Mouse (Mus musculus) R1 (cell line): ENCODE measurements at regions not wholly inside any gene's neighbourhood (a gene's known extent, or its start where the extent isn't known, plus 50 kb on each side); places are given as distances from the start of the nearest gene placed in this dataset.

Experiments
- DNase-seq: peaks from one replicate; pipeline ENCODE4 v3.0.0-alpha.2; 2018; ENCODE audit warnings: low read depth, low spot score

DNA sequence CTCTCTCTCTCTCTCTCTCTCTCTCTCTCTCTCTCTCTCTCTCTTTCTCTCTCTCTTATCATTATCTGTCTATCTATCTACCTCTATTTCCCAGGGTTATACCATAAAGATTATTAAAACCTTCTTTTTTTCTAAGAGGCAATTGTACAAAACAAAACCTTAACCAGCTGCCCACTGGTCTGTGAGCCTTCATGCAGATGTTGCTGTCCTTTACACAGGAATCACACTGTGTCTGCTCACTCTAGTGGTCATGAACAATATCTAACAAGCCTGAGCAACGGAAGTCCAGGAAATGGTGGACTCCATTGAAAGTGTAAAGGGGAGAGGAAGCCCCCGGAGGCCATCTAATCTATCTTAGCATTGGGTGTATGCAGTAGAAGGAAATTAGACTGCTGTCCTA lies 156.9 kb upstream of the Sox11 start:
- no peak for DNase-seq

DNA sequence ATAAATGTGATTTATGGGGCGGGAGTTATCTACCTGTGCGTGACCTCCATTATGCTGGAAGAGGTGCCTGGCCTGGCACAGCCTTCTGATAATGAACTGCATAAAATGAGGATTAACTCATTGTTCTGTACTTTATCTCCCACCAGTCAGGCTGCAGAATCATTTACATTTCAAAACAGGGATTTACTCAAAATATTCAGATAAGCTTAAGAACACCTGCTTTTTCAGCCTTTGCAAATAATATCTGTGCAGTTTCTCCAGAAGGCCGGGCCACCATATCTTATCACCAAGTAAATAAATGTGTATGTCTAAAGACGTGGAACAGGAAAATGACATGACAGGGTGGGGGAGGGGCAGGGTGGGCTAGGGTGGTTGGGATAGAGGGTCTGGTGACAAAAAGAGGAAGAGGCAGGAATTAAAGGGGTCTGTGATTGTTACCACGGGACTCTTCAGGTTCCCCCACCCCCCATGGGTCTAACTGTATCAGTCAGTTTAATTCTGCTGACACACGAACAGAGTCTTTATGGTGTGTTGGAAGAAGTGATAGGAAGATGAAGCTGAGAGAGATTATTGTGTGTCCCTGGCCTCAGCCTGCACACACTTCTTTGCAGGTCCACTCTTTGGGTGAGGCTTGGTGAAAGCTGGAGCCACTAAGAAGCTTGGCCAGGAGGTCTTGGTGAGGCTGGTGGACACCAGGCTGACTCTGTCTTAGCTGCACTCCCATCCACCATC lies 154.6 kb upstream of the Sox11 start:
- no peak for DNase-seq

- DNase-seq, result no peak
Observed at GRCm38 (mm10) chr12:27492270-27492669, 149.9 kb upstream of the Sox11 start.

DNA sequence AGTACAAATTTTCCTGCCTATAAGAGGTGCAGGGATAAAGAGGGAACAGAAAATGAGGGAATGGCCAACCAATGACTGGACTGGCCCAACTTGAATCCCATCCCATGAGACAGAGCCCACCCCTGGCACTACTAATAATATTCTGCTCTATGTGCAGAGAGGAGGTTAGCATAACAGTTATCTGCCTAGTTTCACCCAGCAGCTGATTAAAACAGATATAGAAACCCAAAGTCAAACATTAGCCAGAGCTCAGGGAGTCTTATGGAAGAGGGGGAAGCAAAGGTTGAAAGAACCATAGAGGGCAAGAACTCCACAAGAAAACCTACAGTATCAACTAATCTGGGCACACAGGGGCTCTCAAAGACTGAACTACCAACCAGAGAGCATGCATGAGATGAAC lies 138.9 kb upstream of the Sox11 start:
- no peak for DNase-seq

GRCm38 (mm10) chr12:27479601-27480001 lies 137.2 kb upstream of the Sox11 start:
- DNase-seq, result no peak

GRCm38 (mm10) chr12:27474631-27475030 lies 132.3 kb upstream of the Sox11 start:
- no peak for DNase-seq

DNA sequence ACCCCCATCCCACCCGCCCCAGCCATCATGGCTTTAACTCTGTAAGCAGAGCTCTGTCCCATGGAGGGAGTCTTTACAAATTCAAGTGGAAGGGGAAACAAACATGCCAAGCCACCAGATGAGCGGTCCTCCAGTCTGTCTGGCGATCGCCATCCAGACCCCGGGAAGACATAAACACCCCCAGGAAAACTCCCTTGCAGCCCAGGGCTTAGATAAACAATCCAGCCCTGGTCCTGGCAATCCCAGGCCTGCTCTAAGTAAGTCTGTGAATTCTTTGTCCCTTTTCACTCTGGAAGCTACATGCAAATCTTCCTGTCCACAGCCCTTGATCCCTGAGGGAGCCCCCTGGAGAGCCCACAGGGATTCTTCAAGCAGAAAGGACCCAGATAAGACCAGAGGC lies 129.2 kb upstream of the Sox11 start:
- DNase-seq, result no peak

DNA sequence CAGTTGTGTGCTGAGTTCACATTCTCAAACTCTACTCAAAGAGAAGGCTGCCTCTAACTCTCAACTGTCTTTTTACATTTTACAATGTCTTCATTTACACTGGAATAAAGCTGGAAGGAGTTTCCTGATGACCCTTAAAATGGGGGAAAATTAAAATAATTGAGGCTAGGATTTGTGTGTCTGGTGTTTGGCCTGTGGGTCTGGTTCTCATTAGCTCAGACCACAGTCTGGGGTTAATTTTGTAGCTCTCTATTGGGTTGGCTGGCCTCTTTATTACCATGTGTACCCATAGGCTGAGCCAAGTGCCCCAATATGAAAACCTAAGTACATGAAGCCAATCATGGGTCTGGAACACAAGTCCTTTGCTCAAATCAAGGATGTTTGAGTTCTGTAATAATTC lies 128.0 kb upstream of the Sox11 start:
- no peak for DNase-seq

DNA sequence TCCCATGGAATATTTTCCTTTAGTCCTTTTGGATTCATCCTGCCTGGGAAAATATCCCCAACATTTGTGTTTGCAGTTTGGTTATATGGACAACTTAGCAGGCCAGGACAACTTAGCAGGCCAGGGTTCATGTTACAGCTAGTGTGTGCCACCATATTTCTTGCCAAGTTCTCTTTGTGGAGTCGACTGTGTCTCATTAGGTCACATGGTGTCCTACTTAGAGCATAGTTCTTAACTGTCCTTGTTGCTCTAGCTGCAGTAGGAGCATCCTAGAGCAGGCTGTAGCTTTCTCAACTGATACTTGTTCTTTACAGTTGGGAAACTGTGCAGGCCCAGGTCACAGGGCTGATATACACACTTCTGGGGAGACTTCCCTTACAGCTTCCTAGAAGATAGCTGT lies 126.4 kb upstream of the Sox11 start:
- no peak for DNase-seq

GRCm38 (mm10) chr12:27468141-27468540 lies 125.8 kb upstream of the Sox11 start:
- no peak for DNase-seq

DNA sequence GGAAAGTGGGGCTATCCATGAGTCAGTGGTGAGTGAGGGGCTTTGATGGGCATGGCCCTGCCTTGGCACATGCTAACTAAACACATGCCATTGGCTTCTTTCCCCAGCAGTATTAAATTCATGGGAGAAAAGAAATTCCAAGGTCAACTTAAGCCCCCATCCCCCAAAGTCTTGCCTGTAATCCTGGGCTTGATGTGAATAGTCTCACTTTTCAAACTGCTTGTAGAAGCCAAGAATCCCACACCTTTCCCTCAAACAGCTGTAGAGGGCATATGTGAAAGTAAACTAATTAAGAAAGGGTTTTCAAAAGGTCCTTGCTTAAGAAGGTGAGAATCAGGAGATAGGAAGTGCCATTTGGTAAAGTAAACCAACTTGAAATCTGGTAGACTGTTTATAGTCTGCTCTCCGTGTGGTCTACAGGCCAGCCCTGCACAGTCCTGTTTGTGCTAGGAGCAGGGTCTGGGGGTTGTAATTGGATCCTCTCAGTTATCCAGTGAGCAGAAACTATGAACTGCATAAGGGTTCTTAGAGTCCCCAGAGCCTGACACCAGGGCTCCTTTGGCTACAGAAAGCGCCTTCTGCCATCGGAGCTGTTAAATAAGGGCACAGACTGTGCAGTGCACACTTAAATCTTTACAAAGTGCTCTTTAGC lies 123.3 kb upstream of the Sox11 start:
- DNase-seq, result no peak

DNA sequence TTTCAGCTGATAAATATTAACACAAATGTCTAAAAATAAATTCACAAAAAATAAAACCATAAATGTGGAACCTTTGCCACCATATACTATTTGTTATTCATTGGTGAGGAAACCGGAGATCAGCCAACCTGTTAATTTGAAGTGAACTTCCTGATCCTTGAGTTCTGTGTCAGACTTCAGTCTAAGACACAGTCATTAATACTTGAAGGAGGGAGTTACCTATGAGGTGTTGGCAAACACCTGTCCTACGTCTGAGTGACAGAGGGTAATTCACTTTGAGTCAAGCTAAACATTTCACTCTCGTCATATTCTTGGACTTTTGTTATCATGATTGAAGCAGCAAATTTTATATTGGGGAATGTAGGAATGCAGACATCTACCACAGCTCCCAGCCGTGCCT lies 116.3 kb upstream of the Sox11 start:
- DNase-seq, result no peak

DNA sequence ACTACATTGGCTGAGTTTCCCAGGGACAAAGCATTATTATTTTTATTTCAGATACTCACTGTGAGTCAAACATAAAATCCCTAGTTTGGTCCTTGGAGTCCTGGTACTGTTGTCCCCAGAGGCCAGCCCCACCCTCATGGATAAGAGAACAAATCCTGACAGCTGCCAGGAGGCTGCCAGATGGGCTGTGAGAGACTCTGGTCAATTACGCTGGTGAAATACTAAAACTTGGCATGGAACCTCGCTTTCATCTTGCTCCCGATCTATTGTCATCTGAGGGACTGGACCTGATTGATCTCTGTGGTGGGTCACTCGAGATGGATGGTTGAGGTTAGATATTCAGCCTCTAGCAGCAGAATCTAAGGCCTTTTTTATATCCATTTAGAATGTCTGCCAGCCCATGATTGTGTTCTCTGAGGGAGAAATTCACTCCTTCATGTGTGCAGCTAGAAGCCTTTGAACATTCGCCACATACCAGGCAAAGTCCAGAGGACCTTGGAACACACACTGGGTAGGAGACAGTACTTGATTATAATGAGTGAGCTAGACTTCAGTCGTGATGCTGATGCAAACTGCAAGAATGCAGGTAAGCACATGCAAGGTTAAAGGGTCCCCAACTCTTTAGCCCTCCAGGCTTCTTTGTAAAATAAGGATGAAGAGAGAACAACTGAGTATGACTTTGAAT lies 95.4 kb upstream of the Sox11 start:
- DNase-seq, result no peak

GRCm38 (mm10) chr12:27431338-27431737 lies 89.0 kb upstream of the Sox11 start:
- no peak for DNase-seq

- DNase-seq, result no peak
Observed at GRCm38 (mm10) chr12:27417387-27418009, 75.1 kb upstream of the Sox11 start.

DNA sequence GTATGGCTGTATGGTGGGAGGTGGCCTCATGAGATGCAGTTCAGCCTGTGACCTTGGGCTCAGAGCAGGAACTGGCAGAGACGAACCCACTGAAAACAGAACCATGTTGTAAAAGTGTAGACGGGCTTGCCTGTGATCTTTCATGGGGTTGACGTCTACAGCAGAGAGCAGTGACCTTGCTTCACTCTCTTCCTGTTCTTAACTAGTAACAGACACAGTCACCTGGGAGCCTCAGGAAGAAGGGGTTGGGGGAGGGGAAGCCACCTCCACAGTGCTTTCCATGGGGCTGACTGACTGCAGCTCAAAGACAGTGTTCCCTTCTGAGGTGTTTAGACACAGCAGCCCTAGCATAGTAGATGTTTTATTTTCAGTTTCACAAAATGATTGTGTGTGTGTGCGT lies 68.2 kb upstream of the Sox11 start:
- DNase-seq, result no peak

DNA sequence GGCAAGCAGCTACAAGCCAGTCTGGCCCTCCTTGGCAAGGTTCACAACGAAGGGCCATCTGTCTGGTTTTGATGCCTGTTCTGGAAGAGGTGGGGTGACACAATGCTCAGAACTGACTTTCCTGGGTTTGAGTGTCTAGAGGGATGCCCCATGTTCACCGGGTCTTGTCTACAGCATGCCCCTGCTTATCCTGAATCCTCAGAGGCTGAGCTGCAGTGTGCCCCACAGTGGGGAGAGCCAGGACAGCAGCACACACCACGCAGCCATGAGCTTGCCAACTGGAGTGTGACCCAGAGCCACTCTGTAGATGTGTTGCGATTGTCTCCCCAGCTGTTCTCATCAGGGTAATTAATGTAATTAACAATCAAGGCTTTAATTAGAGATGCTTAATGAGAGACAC lies 66.1 kb upstream of the Sox11 start:
- DNase-seq, result no peak

- DNase-seq, result no peak
Observed at GRCm38 (mm10) chr12:27399392-27399791, 57.0 kb upstream of the Sox11 start.
